Mouse (Mus musculus): ENCODE results near the gene Sergef.

- TF ChIP-seq CTCF (IDR thresholded peaks at IDR 0.05; ENCODE audit: insufficient read depth, low read depth, low read length) (no peak), POLR2A (IDR thresholded peaks at IDR 0.05; ENCODE audit: insufficient read depth, low read depth, low read length) (no peak)
Observed at GRCm38 (mm10) chr7:46412823-46413222, 226.8 kb downstream of the Sergef start.

All from olfactory bulb, adult 2 months (tissue).